Mouse (Mus musculus) heart, embryonic 13.5 days (tissue): Measurements from ENCODE around the gene Rhou. TPM values are rescaled to one million over a fixed set of nuclear protein-coding genes. Genes with fewer than 3 reads are reported as not detected.

Experiments
- ATAC-seq: fragments of 200-750 bp; cut with Nextera tagmentation; 2 replicates; pipeline ENCODE4 v1.8.0; 2017; ENCODE audit warnings: moderate TSS enrichment; ENCODE audit not compliant: insufficient number of reproducible peaks, low FRiP score, low TSS enrichment; ENCODE audit errors: extremely low read depth
- H3K27ac ChIP-seq: fragments of 300-500 bp; sonication (generic); replicated peaks from 2 replicates; pipeline ENCODE4 v1.5.1; 2015; ENCODE audit warnings: moderate library complexity, mild to moderate bottlenecking, inconsistent platforms
- H3K27me3 ChIP-seq: fragments of 300-500 bp; sonication (generic); replicated peaks from 2 replicates; pipeline ENCODE4 v1.6.1; 2015; ENCODE audit warnings: mild to moderate bottlenecking, inconsistent platforms
- H3K36me3 ChIP-seq: fragments of 300-500 bp; sonication (generic); 2 replicates; pipeline ENCODE4 v1.6.1; 2015; ENCODE audit warnings: mild to moderate bottlenecking, inconsistent platforms
- H3K4me1 ChIP-seq: fragments of 300-500 bp; sonication (generic); 2 replicates; pipeline ENCODE4 v1.6.1; 2015; ENCODE audit warnings: inconsistent platforms
- H3K4me2 ChIP-seq: fragments of 300-500 bp; sonication (generic); 2 replicates; pipeline ENCODE4 v1.6.1; 2015; ENCODE audit warnings: inconsistent platforms, mild to moderate bottlenecking, moderate library complexity
- H3K4me3 ChIP-seq: fragments of 300-500 bp; sonication (generic); 2 replicates; pipeline ENCODE4 v1.5.1; 2015; ENCODE audit warnings: moderate library complexity, mild to moderate bottlenecking, inconsistent platforms
- H3K9ac ChIP-seq: fragments of 300-500 bp; sonication (generic); 2 replicates; pipeline ENCODE4 v1.6.1; 2015; ENCODE audit warnings: inconsistent platforms, mild to moderate bottlenecking, moderate library complexity
- H3K9me3 ChIP-seq: fragments of 300-500 bp; sonication (generic); 2 replicates; pipeline ENCODE4 v1.6.1; 2016; ENCODE audit warnings: inconsistent platforms
- WGBS: fragments of 180-500 bp; shearing (Covaris S2); methylation state at CpG from one replicate; pipeline ENCODE4 v1.1.7; 2015; ENCODE audit warnings: mixed read lengths; 5-methylcytosine and 5-hydroxymethylcytosine counted together
- polyA plus RNA-seq: library from polyadenylated mRNA; unstranded; fragments of >200 nt; fragmentation: Nextera tagmentation; extraction: Ambion mirVana; gene quantifications from 2 replicates; pipeline ENCODE4 v1.2.1, GENCODE M21; 2015

The Rhou gene
- polyA plus RNA-seq, 1 experiment from 2014 or later, result 7.1 TPM

- peaks cover 9% of the 10 kb centered on the region for H3K36me3 ChIP-seq
- H3K9ac ChIP-seq, result peak overlapping the region; percentile 33; the same call in 1 of the 2 replicates
- H3K27ac ChIP-seq, result peak overlapping the region; percentile 42; the same call in 1 of the 2 replicates
- no peak overlapping the region for H3K4me3 ChIP-seq
- no peaks in the 10 kb centered on the region for H3K9me3 ChIP-seq
- H3K27me3 ChIP-seq, result 0 out of 2 replicates have a peak, but pooled peaks cover 8% of the 10 kb centered on the region
- peaks cover 48% of the 10 kb centered on the region for H3K4me1 ChIP-seq
- no peak overlapping the region for H3K4me2 ChIP-seq
- no peak for ATAC-seq
- 66% methylated on average over 5 of the region's 5 CpGs for WGBS
Observed at GRCm38 (mm10) chr8:123651390-123652098, 2.2 kb upstream of the Rhou start.

- H3K27ac ChIP-seq, result peak overlapping the region; percentile 91; the same call in 1 of the 2 replicates
- H3K9ac ChIP-seq, result no peak overlapping the region
- H3K4me2 ChIP-seq, result no peak overlapping the region
- no peak overlapping the region for H3K4me3 ChIP-seq
- H3K36me3 ChIP-seq, result peaks cover 20% of the 10 kb centered on the region
- no peak for ATAC-seq
- 0 out of 2 replicates have a peak, but pooled peaks cover 4% of the 10 kb centered on the region for H3K27me3 ChIP-seq
- WGBS, result 56% methylated on average over 4 of the region's 4 CpGs
- H3K9me3 ChIP-seq, result no peaks in the 10 kb centered on the region
- peaks cover 48% of the 10 kb centered on the region for H3K4me1 ChIP-seq
Observed at GRCm38 (mm10) chr8:123652641-123653040, 1.1 kb upstream of the Rhou start.

- ATAC-seq, result 0 out of 2 replicates have a peak, but pooled peaks have one; percentile 10
- no peaks in the 10 kb centered on the region for H3K9me3 ChIP-seq
- peak overlapping the region; percentile 96 for H3K9ac ChIP-seq
- H3K27ac ChIP-seq, result peak overlapping the region; percentile 91
- peak overlapping the region; percentile 72 for H3K4me2 ChIP-seq
- H3K36me3 ChIP-seq, result peaks cover 34% of the 10 kb centered on the region
- peak overlapping the region; percentile 87 for H3K4me3 ChIP-seq
- peaks cover 38% of the 10 kb centered on the region for H3K4me1 ChIP-seq
- H3K27me3 ChIP-seq, result 0 out of 2 replicates have a peak, but pooled peaks cover 4% of the 10 kb centered on the region
- WGBS, result under 1% methylated on average over 34 of the region's 77 CpGs
Observed at GRCm38 (mm10) chr8:123653994-123654569, 353 bp downstream of the Rhou start.

GRCm38 (mm10) chr8:123654763-123655162 lies 1.0 kb downstream of the Rhou start:
- whole genome bisulfite sequencing, result 25% methylated on average over 5 of the region's 5 CpGs
- peak overlapping the region; percentile 87 for H3K4me3 ChIP-seq
- peaks cover 38% of the 10 kb centered on the region for H3K36me3 ChIP-seq
- H3K9ac ChIP-seq, result peak overlapping the region; percentile 96
- ATAC-seq, result no peak
- H3K4me2 ChIP-seq, result peak overlapping the region; percentile 72
- H3K27ac ChIP-seq, result peak overlapping the region; percentile 91
- no peaks in the 10 kb centered on the region for H3K9me3 ChIP-seq
- H3K4me1 ChIP-seq, result peaks cover 41% of the 10 kb centered on the region
- 0 out of 2 replicates have a peak, but pooled peaks cover 4% of the 10 kb centered on the region for H3K27me3 ChIP-seq

GRCm38 (mm10) chr8:123655351-123655779 lies 1.6 kb downstream of the Rhou start:
- Histone ChIP-seq H3K27ac (peak overlapping the region; percentile 91), H3K9me3 (no peaks in the 10 kb centered on the region), H3K9ac (peak overlapping the region; percentile 96), H3K4me2 (peak overlapping the region; percentile 72), H3K27me3 (0 out of 2 replicates have a peak, but pooled peaks cover 4% of the 10 kb centered on the region), H3K4me3 (peak overlapping the region; percentile 87), H3K36me3 (peaks cover 42% of the 10 kb centered on the region), H3K4me1 (peaks cover 46% of the 10 kb centered on the region)
- no peak for ATAC-seq
- WGBS, result 9% methylated on average over 8 of the region's 8 CpGs

- no peak for ATAC-seq
- H3K36me3 ChIP-seq, result peaks cover 66% of the 10 kb centered on the region
Observed at GRCm38 (mm10) chr8:123657826-123658225, 4.1 kb downstream of the Rhou start.

GRCm38 (mm10) chr8:123659469-123660057 lies 5.8 kb downstream of the Rhou start:
- Histone ChIP-seq H3K27ac (peak overlapping the region; percentile 59), H3K36me3 (peaks cover 83% of the 10 kb centered on the region), H3K4me2 (no peak overlapping the region), H3K4me3 (no peak overlapping the region), H3K9ac (no peak overlapping the region), H3K4me1 (peaks cover 30% of the 10 kb centered on the region), H3K9me3 (no peaks in the 10 kb centered on the region), H3K27me3 (no peaks in the 10 kb centered on the region)
- WGBS, result 52% methylated on average over 10 of the region's 10 CpGs
- no peak for ATAC-seq

More at GRCm38 (mm10) chr8:123657826-123658225, 4.1 kb downstream of the Rhou start:
- peaks cover 36% of the 10 kb centered on the region for H3K4me1 ChIP-seq
- WGBS, result 86% methylated on average over 8 of the region's 8 CpGs
- H3K4me3 ChIP-seq, result no peak overlapping the region
- H3K27ac ChIP-seq, result no peak overlapping the region
- no peak overlapping the region for H3K4me2 ChIP-seq
- H3K9me3 ChIP-seq, result no peaks in the 10 kb centered on the region
- no peak overlapping the region for H3K9ac ChIP-seq
- 0 out of 2 replicates have a peak, but pooled peaks cover 4% of the 10 kb centered on the region for H3K27me3 ChIP-seq

- WGBS, result 86% methylated on average over 11 of the region's 11 CpGs
- Histone ChIP-seq H3K36me3 (peaks cover 76% of the 10 kb centered on the region), H3K4me3 (no peak overlapping the region)
Observed at GRCm38 (mm10) chr8:123661515-123661914, 7.8 kb downstream of the Rhou start.

GRCm38 (mm10) chr8:123665580-123665979 lies 11.9 kb downstream of the Rhou start:
- Histone ChIP-seq H3K9ac (no peak overlapping the region), H3K27me3 (no peaks in the 10 kb centered on the region; the same call in 1 of the 2 replicates), H3K4me1 (peaks cover 3% of the 10 kb centered on the region; the same call in 1 of the 2 replicates), H3K27ac (no peak overlapping the region), H3K4me2 (no peak overlapping the region), H3K9me3 (no peaks in the 10 kb centered on the region), H3K36me3 (peaks cover 40% of the 10 kb centered on the region), H3K4me3 (no peak overlapping the region)
- no peak for ATAC-seq
- 62% methylated on average over 6 of the region's 6 CpGs for WGBS

More at GRCm38 (mm10) chr8:123661515-123661914, 7.8 kb downstream of the Rhou start:
- no peaks in the 10 kb centered on the region for H3K9me3 ChIP-seq
- H3K27me3 ChIP-seq, result no peaks in the 10 kb centered on the region
- H3K27ac ChIP-seq, result no peak overlapping the region
- H3K9ac ChIP-seq, result no peak overlapping the region
- ATAC-seq, result no peak
- no peak overlapping the region for H3K4me2 ChIP-seq
- 0 out of 2 replicates have a peak, but pooled peaks cover 13% of the 10 kb centered on the region for H3K4me1 ChIP-seq

- H3K4me3 ChIP-seq, result no peak overlapping the region
- H3K4me1 ChIP-seq, result no peaks in the 10 kb centered on the region; the same call in 1 of the 2 replicates
- peaks cover 28% of the 10 kb centered on the region for H3K36me3 ChIP-seq
- ATAC-seq, result no peak
- no peaks in the 10 kb centered on the region for H3K9me3 ChIP-seq
- H3K27ac ChIP-seq, result no peak overlapping the region
- WGBS, result 70% methylated on average over 1 of the region's 1 CpGs
- H3K4me2 ChIP-seq, result no peak overlapping the region
- H3K9ac ChIP-seq, result no peak overlapping the region
- no peaks in the 10 kb centered on the region; the same call in 1 of the 2 replicates for H3K27me3 ChIP-seq
Observed at GRCm38 (mm10) chr8:123666832-123667231, 13.1 kb downstream of the Rhou start.

GRCm38 (mm10) chr8:123668681-123669080 lies 15.0 kb downstream of the Rhou start:
- no peak overlapping the region for H3K9ac ChIP-seq
- no peak overlapping the region for H3K27ac ChIP-seq
- no peak overlapping the region for H3K4me3 ChIP-seq
- H3K4me2 ChIP-seq, result no peak overlapping the region
- H3K36me3 ChIP-seq, result peaks cover 10% of the 10 kb centered on the region
- ATAC-seq, result no peak
- no peaks in the 10 kb centered on the region for H3K9me3 ChIP-seq
- H3K4me1 ChIP-seq, result no peaks in the 10 kb centered on the region; the same call in 1 of the 2 replicates
- H3K27me3 ChIP-seq, result no peaks in the 10 kb centered on the region; the same call in 1 of the 2 replicates
- WGBS, result 57% methylated on average over 4 of the region's 4 CpGs
